Mouse (Mus musculus) yolk sac, embryonic 10.5 days (tissue): ENCODE measurements around the gene G430095P16Rik.

Experiments used
- DNase-seq: peaks from one replicate; pipeline ENCODE4 v3.0.0-alpha.2; 2017; ENCODE audit warnings: low spot score

The G430095P16Rik gene

GRCm38 (mm10) chr8:84703466-84704249 is 19.1 kb upstream of the G430095P16Rik start:
- DNase-seq = no peak

GRCm38 (mm10) chr8:84704356-84704755 is 18.5 kb upstream of the G430095P16Rik start:
- DNase-seq = peak; percentile 73

- no peak for DNase-seq
Measured at GRCm38 (mm10) chr8:84704867-84705831, 17.7 kb upstream of the G430095P16Rik start.

GRCm38 (mm10) chr8:84705960-84706359 is 16.8 kb upstream of the G430095P16Rik start:
- no peak for DNase-seq

GRCm38 (mm10) chr8:84706610-84707266 is 16.1 kb upstream of the G430095P16Rik start:
- DNase-seq = peak; percentile 71

GRCm38 (mm10) chr8:84707267-84707883 is 15.4 kb upstream of the G430095P16Rik start:
- peak; percentile 58 for DNase-seq

GRCm38 (mm10) chr8:84708071-84708541 is 14.7 kb upstream of the G430095P16Rik start:
- DNase-seq = no peak

- peak; percentile 69 for DNase-seq
Measured at GRCm38 (mm10) chr8:84708774-84709475, 13.9 kb upstream of the G430095P16Rik start.

- DNase-seq = no peak
Measured at GRCm38 (mm10) chr8:84709931-84710330, 12.9 kb upstream of the G430095P16Rik start.

- no peak for DNase-seq
Measured at GRCm38 (mm10) chr8:84711312-84711711, 11.5 kb upstream of the G430095P16Rik start.

- DNase-seq = no peak
Measured at GRCm38 (mm10) chr8:84711933-84712758, 10.7 kb upstream of the G430095P16Rik start.

- DNase-seq = no peak
Measured at GRCm38 (mm10) chr8:84712759-84713120, 10.1 kb upstream of the G430095P16Rik start.

- DNase-seq = no peak
Measured at GRCm38 (mm10) chr8:84713381-84713780, 9.4 kb upstream of the G430095P16Rik start.

- DNase-seq = no peak
Measured at GRCm38 (mm10) chr8:84714161-84714560, 8.6 kb upstream of the G430095P16Rik start.

- DNase-seq = no peak
Measured at GRCm38 (mm10) chr8:84715893-84716468, 6.8 kb upstream of the G430095P16Rik start.

- no peak for DNase-seq
Measured at GRCm38 (mm10) chr8:84716790-84717189, 6.0 kb upstream of the G430095P16Rik start.

GRCm38 (mm10) chr8:84718476-84718875 is 4.3 kb upstream of the G430095P16Rik start:
- DNase-seq = no peak

GRCm38 (mm10) chr8:84718959-84719690 is 3.7 kb upstream of the G430095P16Rik start:
- no peak for DNase-seq

GRCm38 (mm10) chr8:84722530-84722849 is 317 bp upstream of the G430095P16Rik start:
- DNase-seq = no peak
